Mouse (Mus musculus) CD8-positive naive resting alpha-beta T cell, adult 57 days (primary cell): ENCODE measurements around the gene Cc2d1a. TPM values are rescaled to one million over a fixed set of nuclear protein-coding genes. Genes with fewer than 3 reads are reported as not detected.

Source experiments
- total RNA-seq: library from RNA; stranded (reverse); gene quantifications from one replicate; pipeline ENCODE4 v1.2.4, GENCODE M21; 2023

Cc2d1a gene
- total RNA-seq = 36.5 TPM

GRCm38 (mm10) chr8:84147769-84148530, at the start of gene Cc2d1a, which contains the start of gene 4930432K21Rik:
Gene Cc2d1a, minus strand, starts transcription at chr8:84147936.
Gene 4930432K21Rik, plus strand, starts transcription at chr8:84148025.

GRCm38 (mm10) chr8:84185117-84185516, 37.4 kb upstream of the Cc2d1a start, which contains the start of gene Nanos3:
Gene Nanos3, minus strand, starts transcription at chr8:84185217.

GRCm38 (mm10) chr8:84125656-84126055, 22.1 kb downstream of the Cc2d1a start, which contains the start of gene Podnl1:
Gene Podnl1, plus strand, starts transcription at chr8:84125989.

GRCm38 (mm10) chr8:84104697-84105609, 42.8 kb downstream of the Cc2d1a start, which contains the start of gene Dcaf15:
Gene Dcaf15, minus strand, starts transcription at chr8:84104768.

Other genes starting within 250 kb of the Cc2d1a start
- 59.6 TPM for gene Adgrl1, start 247.8 kb downstream of the Cc2d1a start, total RNA-seq
- gene Gm10644, start 192.7 kb downstream of the Cc2d1a start, total RNA-seq = 0.46 TPM
- gene Asf1b, start 192.4 kb downstream of the Cc2d1a start, total RNA-seq = 8.2 TPM
- gene Prkaca, start 174.9 kb downstream of the Cc2d1a start, total RNA-seq = 36.2 TPM
- 36.0 TPM for gene Samd1, start 150.3 kb downstream of the Cc2d1a start, total RNA-seq
- not detected for gene 1700067K01Rik, start 146.4 kb downstream of the Cc2d1a start, total RNA-seq
- not detected for gene 2210011C24Rik, start 135.8 kb downstream of the Cc2d1a start, total RNA-seq
- not detected for gene Palm3, start 126.5 kb downstream of the Cc2d1a start, total RNA-seq
- 324 TPM for gene Il27ra, start 105.3 kb downstream of the Cc2d1a start, total RNA-seq
- 0.89 TPM for gene Rln3, start 102.9 kb downstream of the Cc2d1a start, total RNA-seq
- 7.0 TPM for gene Gm10643, start 82.8 kb downstream of the Cc2d1a start, total RNA-seq
- gene Rfx1, start 81.1 kb downstream of the Cc2d1a start, total RNA-seq = 130 TPM
- 68.1 TPM for gene Dcaf15, start 43.2 kb downstream of the Cc2d1a start, total RNA-seq
- 6.4 TPM for gene Podnl1, start 21.9 kb downstream of the Cc2d1a start, total RNA-seq
- gene 4930432K21Rik, start 89 bp upstream of the Cc2d1a start, total RNA-seq = 3.2 TPM
- not detected for gene Nanos3, start 37.3 kb upstream of the Cc2d1a start, total RNA-seq
- gene Zswim4, start 89.1 kb upstream of the Cc2d1a start, total RNA-seq = 29.1 TPM
- 163 TPM for gene D8Ertd738e, start 101.8 kb upstream of the Cc2d1a start, total RNA-seq
- gene Mri1, start 109.4 kb upstream of the Cc2d1a start, total RNA-seq = 35.8 TPM
- gene Ccdc130, start 122.4 kb upstream of the Cc2d1a start, total RNA-seq = 25.9 TPM
- gene Cacna1a, start 240.5 kb upstream of the Cc2d1a start, total RNA-seq = 8.7 TPM